Mouse (Mus musculus) embryonic facial prominence, embryonic 10.5 days (tissue): ENCODE measurements around the gene Pnp2. TPM values are rescaled to one million over a fixed set of nuclear protein-coding genes. Genes with fewer than 3 reads are reported as not detected.
A peak's percentile ranks its signal among the peaks of the same experiment; 100 is the strongest.
"Not testable (repeated sequence)": the region's sequence is repeated elsewhere in the genome, so short reads cannot be mapped to it uniquely, and the experiment has no call there.

Source experiments
- DNase-seq: peaks from one replicate; pipeline ENCODE4 v3.0.0-alpha.2; 2017; ENCODE audit warnings: low spot score
- H3K27ac ChIP-seq: fragments of 300-500 bp; sonication (generic); replicated peaks from 2 replicates; pipeline ENCODE4 v1.5.1; 2016; ENCODE audit warnings: mild to moderate bottlenecking
- H3K27me3 ChIP-seq: fragments of 300-500 bp; sonication (generic); replicated peaks from 2 replicates; pipeline ENCODE4 v1.6.1; 2016; ENCODE audit warnings: low read depth, mild to moderate bottlenecking; ENCODE audit not compliant: poor library complexity, severe bottlenecking
- H3K36me3 ChIP-seq: fragments of 300-500 bp; sonication (generic); replicated peaks from 2 replicates; pipeline ENCODE4 v1.6.1; 2016; ENCODE audit warnings: mild to moderate bottlenecking, moderate library complexity
- H3K4me1 ChIP-seq: fragments of 300-500 bp; sonication (generic); 2 replicates; pipeline ENCODE4 v1.6.1; 2016
- H3K4me3 ChIP-seq: fragments of 300-500 bp; sonication (generic); 2 replicates; pipeline ENCODE4 v1.5.1; 2016; ENCODE audit warnings: mild to moderate bottlenecking, moderate library complexity
- H3K9me3 ChIP-seq: fragments of 300-500 bp; sonication (generic); 2 replicates; pipeline ENCODE4 v1.6.1; 2016; ENCODE audit warnings: mild to moderate bottlenecking
- whole genome bisulfite sequencing: fragments of 180-500 bp; shearing (Covaris S2); methylation state at CpG from one replicate; pipeline ENCODE4 v1.1.7; 2016; 5-methylcytosine and 5-hydroxymethylcytosine counted together
- polyA plus RNA-seq: library from polyadenylated mRNA; unstranded; fragments of >200 nt; fragmentation: Nextera tagmentation; extraction: Ambion mirVana; gene quantifications from 2 replicates; pipeline ENCODE4 v1.2.1, GENCODE M21; 2016

The Pnp2 gene
- polyA plus RNA-seq = 0.39 and 0.84 TPM in 2 replicates

DNA sequence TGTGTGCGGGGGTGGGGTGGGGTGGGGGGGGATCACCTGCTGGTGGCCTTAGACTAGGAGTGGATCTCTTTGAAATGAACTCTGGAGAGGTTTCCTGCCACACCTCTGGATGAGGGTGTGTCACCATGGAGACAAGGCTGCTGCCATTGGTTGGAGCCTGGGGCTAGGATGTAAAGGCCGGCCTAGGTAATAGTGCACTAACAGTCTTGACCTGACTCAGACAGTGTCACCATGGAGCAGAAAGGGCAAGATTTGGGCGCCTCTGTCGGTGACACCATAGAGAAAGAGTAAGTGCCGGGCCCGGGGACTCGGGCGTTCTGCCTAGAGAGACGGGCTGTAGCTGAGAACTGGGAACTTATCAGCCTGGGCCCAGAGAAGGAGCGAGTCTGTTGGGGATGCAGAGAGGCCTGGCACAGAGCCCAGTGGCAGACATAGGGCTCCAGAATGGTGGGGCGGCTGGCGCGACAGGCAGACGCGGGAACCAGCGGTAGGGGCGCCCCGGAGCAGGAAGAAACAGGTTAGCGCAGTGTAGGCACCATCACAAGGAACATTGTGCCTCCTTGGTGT is at the start of gene Pnp2:
TSS of gene Pnp2 (plus strand) at position 51 of the 567 bp plus-strand sequence.
- Histone ChIP-seq H3K36me3 (peaks cover 16% of the 10 kb centered on the region), H3K4me3 (peak within 1 kb of the TSS; percentile 37)
- H3K4me1 ChIP-seq, H3K27ac ChIP-seq, H3K9me3 ChIP-seq, H3K27me3 ChIP-seq: not testable (repeated sequence)
- DNase-seq = peak; percentile 35
- WGBS = 5% methylated on average over 19 of the region's 19 CpGs

DNA sequence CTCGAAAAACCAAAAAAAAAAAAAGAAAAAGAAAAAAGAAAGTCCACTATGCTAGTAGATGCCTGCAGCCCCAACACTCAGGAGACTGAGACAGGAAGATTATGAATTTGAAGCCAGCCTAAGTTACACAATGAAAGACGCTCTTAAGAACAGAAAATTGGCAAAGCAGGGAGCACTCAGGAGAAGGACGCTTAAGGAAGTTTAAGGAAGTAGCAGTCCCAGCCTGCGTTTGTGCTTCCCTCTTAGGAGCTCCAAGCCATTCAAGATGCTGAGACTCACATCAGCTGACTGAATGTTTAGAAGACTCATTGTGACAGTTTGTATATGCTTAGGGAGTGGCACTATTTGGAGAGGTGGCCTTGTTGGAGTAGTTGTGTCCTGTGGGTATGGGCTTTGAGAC is 47.7 kb upstream of the Pnp2 start:
- 83% methylated on average over 4 of the region's 4 CpGs for WGBS
- Histone ChIP-seq H3K4me3 (no peak overlapping the region), H3K27ac (no peak overlapping the region), H3K36me3 (peaks cover 19% of the 10 kb centered on the region), H3K9me3 (no peaks in the 10 kb centered on the region), H3K4me1 (peaks cover 8% of the 10 kb centered on the region), H3K27me3 (no peaks in the 10 kb centered on the region)
- DNase-seq = no peak

DNA sequence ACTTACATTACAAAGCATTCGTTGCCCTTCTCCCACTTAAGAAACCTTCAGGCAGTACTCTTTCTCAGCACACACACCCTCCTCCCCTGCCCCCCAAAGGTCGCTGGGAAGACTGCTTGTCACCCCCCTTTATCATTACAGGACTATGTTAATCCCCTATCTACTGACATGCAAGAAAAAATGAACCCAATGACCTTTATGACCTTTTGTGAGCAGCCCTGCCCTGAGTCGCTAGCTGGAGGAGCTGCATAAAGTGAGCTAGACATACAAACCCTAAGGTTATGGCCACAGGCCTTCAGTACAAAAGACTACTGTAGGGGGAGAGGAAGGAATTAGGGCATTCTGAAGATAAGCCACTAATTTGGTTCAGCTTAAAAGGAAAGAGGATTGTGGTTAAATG is 44.4 kb upstream of the Pnp2 start:
- no peaks in the 10 kb centered on the region for H3K9me3 ChIP-seq
- no peaks in the 10 kb centered on the region for H3K4me1 ChIP-seq
- no peak overlapping the region for H3K27ac ChIP-seq
- no peak for DNase-seq
- 43% methylated on average over 3 of the region's 3 CpGs for WGBS
- no peak overlapping the region for H3K4me3 ChIP-seq
- no peaks in the 10 kb centered on the region for H3K27me3 ChIP-seq
- peaks cover 50% of the 10 kb centered on the region for H3K36me3 ChIP-seq

DNA sequence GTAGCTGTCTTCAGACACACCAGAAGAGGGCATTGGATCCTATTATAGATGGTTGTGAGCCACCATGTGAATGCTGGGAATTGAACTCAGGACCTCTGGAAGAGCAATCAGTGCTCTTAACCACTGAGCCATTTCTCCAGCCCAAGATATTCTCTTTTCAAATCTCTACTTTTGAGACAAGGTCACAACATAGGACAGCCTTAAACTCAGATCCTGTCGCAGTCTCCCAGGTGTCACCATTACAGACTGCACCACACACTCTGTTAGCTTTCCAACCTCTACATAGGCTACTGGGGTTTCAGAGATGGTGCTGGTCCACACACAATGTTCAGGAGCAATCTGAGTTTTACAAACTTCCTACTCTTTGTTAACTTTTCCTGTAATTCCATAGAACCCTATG is 32.4 kb upstream of the Pnp2 start:
- not testable (repeated sequence) for H3K27ac ChIP-seq, H3K9me3 ChIP-seq, H3K27me3 ChIP-seq, DNase-seq
- 70% methylated on average over 1 of the region's 1 CpGs for WGBS
- peak overlapping the region; percentile 90 for H3K4me3 ChIP-seq
- peaks cover 50% of the 10 kb centered on the region for H3K36me3 ChIP-seq
- H3K4me1 ChIP-seq = peaks cover 24% of the 10 kb centered on the region

DNA sequence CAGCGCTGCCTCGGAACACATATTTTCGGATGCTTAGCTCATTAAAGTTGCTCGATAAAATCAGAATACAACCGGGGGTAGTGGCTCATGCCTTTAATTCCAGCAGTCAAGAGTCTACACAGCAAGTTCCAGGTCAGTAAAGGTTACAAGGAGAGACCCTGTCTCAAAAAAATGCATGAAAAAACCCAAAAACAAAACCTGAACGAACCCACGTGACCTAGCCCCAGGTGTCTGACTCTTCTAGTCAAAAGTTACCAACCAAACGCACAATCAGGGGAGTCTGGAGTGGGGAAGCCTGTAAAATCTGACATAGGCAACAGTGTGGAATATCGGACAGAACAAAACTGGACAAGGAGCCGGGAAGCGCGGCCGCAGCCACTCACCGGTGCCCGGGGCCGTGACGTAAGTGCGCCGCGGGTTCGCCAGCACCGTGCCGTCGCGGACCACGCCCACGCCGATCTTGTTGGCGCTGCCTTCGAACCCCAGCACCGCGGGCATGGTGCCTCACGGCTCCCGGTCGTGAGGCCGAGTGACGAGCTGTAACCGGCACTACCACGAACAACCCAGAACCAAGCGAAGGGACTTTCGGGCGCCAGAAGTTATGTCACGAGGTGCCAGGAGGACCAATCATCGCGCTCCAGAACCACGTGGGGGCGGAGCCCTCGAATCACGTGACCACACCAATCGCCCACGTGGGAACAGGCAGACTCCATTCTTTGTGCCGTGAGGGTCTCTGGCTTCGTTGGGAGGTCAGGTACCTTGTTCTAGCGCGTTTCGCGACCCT is 31.3 kb upstream of the Pnp2 start, which contains the start of the genes Osgep and Apex1:
TSS of gene Osgep (minus strand) at position 613 of the 784 bp plus-strand sequence.
TSS of gene Apex1 (plus strand) at position 688 of the 784 bp plus-strand sequence.
- WGBS = under 1% methylated on average over 57 of the region's 57 CpGs

DNA sequence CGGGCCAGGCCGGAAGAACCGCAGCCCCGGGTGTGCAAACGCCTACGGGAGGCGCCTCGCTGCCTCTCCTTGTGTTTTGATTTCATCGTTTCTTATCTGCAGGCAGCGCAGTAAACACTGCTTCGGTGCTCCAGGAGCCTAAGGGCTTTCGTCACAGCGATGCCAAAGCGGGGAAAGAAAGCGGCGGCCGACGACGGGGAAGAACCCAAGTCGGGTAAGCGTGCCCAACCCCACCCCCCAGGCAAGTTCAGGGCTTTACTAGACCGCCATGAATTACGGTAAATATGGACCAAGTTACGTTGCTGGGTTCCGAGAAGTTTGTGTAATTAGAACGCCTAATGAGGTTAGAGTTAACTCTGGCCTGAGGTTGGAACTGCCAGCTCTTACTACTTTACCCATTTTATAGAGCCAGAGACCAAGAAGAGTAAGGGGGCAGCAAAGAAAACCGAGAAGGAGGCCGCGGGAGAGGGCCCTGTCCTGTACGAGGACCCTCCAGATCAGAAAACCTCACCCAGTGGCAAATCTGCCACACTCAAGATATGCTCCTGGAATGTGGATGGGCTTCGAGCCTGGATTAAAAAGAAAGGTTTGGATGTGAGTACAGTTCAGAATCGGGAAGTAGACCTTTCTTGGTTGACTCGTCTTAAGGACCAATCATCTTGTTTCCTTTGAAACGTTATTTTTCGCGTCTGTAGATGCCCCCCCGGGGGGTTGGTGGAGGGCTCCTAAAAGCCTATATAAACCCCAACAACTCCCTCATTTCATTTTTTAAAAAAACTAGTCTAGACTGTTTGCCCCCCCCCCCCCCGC is 30.5 kb upstream of the Pnp2 start:
- DNase-seq = no peak
- Histone ChIP-seq H3K27me3 (no peaks in the 10 kb centered on the region), H3K27ac (peak overlapping the region; percentile 96), H3K4me3 (peak overlapping the region; percentile 90), H3K9me3 (no peaks in the 10 kb centered on the region), H3K4me1 (peaks cover 34% of the 10 kb centered on the region), H3K36me3 (peaks cover 44% of the 10 kb centered on the region)
- 2% methylated on average over 38 of the region's 38 CpGs for WGBS

More for the DNA sequence above, 31.3 kb upstream of the Pnp2 start, which contains the start of the genes Osgep and Apex1:
- no peaks in the 10 kb centered on the region for H3K27me3 ChIP-seq
- peak; percentile 97 for DNase-seq
- H3K4me3 ChIP-seq = peak within 1 kb of the TSS; percentile 90
- H3K36me3 ChIP-seq = peaks cover 50% of the 10 kb centered on the region
- peak within 1 kb of the TSS; percentile 96 for H3K27ac ChIP-seq
- H3K4me1 ChIP-seq = peaks cover 27% of the 10 kb centered on the region
- H3K9me3 ChIP-seq = no peaks in the 10 kb centered on the region

DNA sequence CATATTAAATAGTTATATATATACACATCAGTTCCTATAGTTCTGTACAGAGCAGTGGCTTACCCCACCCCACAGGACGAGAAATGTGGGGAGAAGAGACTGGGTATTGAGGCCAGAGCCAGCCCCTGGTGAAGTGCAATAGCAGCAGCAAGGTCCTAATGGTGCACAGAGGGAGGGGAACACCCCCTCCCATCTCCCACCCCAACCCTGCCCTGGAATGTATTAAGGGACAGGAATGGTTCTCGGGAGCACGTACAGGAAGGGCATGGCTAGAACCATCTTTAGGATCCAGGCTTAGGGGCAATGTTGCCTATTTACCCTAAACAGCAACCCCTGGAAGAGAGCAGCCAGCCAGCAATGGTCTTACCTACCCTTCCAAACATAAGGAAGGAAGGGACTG is 28.4 kb upstream of the Pnp2 start:
- H3K4me3 ChIP-seq = peak overlapping the region; percentile 11; the same call in 1 of the 2 replicates
- H3K36me3 ChIP-seq = peaks cover 39% of the 10 kb centered on the region
- H3K27me3 ChIP-seq = no peaks in the 10 kb centered on the region
- no peak for DNase-seq
- H3K9me3 ChIP-seq = no peaks in the 10 kb centered on the region
- whole genome bisulfite sequencing = 81% methylated on average over 3 of the region's 3 CpGs
- H3K27ac ChIP-seq = no peak overlapping the region
- peaks cover 44% of the 10 kb centered on the region for H3K4me1 ChIP-seq

DNA sequence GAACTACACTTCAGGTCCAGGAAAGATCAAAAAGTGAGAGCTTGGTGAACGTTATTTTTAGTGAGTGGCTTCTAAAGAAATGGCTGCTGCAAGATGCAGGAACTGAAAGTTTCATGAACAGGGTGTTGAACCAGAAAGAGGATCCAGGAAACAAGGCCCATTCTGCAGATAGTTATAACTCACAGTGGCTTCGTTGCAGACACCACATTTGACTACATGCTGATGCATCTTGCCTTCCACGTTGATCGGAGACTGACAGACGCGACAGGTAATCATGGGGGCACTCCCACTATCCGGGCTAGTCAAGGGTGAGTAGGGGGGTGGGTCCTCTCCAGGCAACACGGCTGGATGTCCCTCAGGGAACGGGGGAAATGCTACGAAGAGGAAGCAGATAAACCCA is 25.8 kb upstream of the Pnp2 start:
- Histone ChIP-seq H3K4me1 (peaks cover 37% of the 10 kb centered on the region), H3K27me3 (no peaks in the 10 kb centered on the region), H3K9me3 (no peaks in the 10 kb centered on the region), H3K27ac (peak overlapping the region; percentile 93), H3K36me3 (peaks cover 39% of the 10 kb centered on the region), H3K4me3 (peak overlapping the region; percentile 94)
- no peak for DNase-seq
- WGBS = 22% methylated on average over 10 of the region's 10 CpGs

DNA sequence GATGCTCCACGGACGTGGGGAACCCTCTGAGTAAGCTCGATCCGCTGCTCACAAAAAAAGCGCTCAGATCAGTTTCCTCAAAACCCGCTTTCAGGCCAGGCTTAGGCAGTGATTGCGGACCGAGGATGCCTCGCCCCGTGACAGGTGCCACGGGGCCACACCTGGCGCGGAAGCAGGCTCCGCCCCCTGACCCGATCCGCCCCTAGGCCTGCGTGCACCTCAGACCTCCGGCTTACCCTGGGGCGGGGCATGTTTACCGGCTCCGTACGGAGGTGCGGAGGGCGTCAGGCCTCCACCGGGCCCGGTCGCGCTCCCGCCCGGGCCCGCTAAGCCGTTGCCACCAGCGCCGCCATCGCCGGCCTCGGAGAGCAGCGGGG is 25.4 kb upstream of the Pnp2 start:
- WGBS = under 1% methylated on average over 38 of the region's 38 CpGs
- H3K27me3 ChIP-seq = no peaks in the 10 kb centered on the region
- no peak for DNase-seq

DNA sequence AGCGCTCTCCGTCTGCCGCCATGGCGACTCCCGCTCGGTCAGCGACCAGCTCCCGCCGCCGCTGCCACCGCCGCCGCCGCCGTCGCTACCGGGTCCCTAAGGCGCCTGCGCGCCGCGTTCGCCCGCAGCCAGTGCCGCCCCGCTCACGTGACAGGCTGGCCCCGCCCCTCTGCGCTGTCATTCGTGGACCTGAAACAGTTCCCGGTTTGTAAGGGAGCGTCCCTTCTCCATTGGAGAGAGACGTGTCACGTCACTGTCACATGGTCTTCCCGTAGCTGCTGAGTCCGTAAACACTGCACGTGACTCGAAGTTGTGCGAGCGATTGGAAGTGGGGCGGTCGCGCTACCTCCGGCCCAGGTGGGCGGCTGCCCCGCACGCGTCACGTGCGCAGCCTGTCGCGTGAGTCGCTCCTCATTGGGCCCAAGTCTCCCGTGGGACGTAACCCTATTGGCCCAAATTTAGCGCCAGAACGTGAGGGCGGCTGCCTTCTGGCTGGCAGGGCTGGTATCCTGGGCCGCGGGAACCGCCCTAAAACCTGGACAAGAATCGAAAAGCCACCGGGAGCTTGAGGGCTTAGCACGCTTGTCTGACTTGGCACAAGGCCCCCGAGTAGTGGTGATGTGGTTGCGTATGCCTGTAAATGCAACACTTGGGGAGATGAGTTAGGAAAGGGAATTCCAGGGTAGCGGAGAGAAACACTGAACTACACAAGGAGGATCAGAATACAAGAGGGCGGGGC is 24.9 kb upstream of the Pnp2 start, which contains the start of the genes Pip4p1 and Pnp:
TSS of gene Pip4p1 (minus strand) at position 103 of the 739 bp plus-strand sequence.
TSS of gene Pnp (plus strand) at position 329 of the 739 bp plus-strand sequence.
- H3K27ac ChIP-seq = peak within 1 kb of the TSS; percentile 93
- no peaks in the 10 kb centered on the region for H3K9me3 ChIP-seq
- H3K4me1 ChIP-seq = peaks cover 34% of the 10 kb centered on the region
- no peaks in the 10 kb centered on the region for H3K27me3 ChIP-seq
- H3K36me3 ChIP-seq = peaks cover 38% of the 10 kb centered on the region
- WGBS = under 1% methylated on average over 68 of the region's 68 CpGs
- peak; percentile 98 for DNase-seq
- H3K4me3 ChIP-seq = peak within 1 kb of the TSS; percentile 94

More for the DNA sequence above, 25.4 kb upstream of the Pnp2 start:
- H3K4me3 ChIP-seq = peak overlapping the region; percentile 94
- no peaks in the 10 kb centered on the region for H3K9me3 ChIP-seq
- H3K27ac ChIP-seq = peak overlapping the region; percentile 93
- H3K36me3 ChIP-seq = peaks cover 39% of the 10 kb centered on the region
- peaks cover 37% of the 10 kb centered on the region for H3K4me1 ChIP-seq

DNA sequence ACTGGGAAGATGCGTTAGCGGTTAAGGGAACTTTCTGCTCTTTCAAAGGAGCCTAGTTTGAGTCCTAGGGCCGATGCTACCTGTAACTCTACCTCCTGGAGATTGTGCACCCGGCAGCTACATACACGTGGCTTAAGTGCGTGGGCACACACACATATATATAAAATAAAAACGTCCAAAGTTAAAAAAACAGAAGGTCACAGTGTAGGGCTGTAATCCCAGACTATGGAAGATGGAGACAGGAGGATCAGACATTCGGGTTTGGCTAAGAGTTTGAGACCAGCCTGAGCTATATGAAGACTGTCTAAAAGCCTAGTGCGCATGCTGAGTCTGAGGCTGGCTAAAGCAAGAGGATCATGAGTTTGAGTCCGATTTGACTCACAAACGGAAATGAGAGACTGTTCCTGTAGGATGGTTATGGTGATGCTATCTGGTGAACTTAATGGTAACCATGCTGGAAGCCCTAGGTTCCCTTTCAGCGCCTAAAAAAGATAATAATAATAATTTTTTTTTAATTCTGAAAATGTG is 24.2 kb upstream of the Pnp2 start:
- H3K36me3 ChIP-seq = peaks cover 31% of the 10 kb centered on the region
- no peaks in the 10 kb centered on the region for H3K27me3 ChIP-seq
- peaks cover 28% of the 10 kb centered on the region for H3K4me1 ChIP-seq
- WGBS = 11% methylated on average over 12 of the region's 12 CpGs
- H3K4me3 ChIP-seq = peak overlapping the region; percentile 94
- H3K27ac ChIP-seq = peak overlapping the region; percentile 93
- no peak for DNase-seq
- no peaks in the 10 kb centered on the region for H3K9me3 ChIP-seq
